Mouse (Mus musculus): ENCODE data around the gene Gm10142. TPM values are rescaled to one million over a fixed set of nuclear protein-coding genes. Genes with fewer than 3 reads are reported as not detected.
"Not testable (repeated sequence)": the region's sequence is repeated elsewhere in the genome, so short reads cannot be mapped to it uniquely, and the experiment has no call there.

Gene Gm10142
- polyA plus RNA-seq, 1 experiment, result not detected

GRCm38 (mm10) chr10:77752312-77752711 lies 36.7 kb downstream of the Gm10142 start:
- not testable (repeated sequence) for H3K36me3 ChIP-seq (ENCODE audit: control insufficient read depth, insufficient read depth, low read length, poor library complexity, severe bottlenecking); H3K4me1 ChIP-seq (ENCODE audit: control insufficient read depth, insufficient read depth, low read length); H3K9ac ChIP-seq (ENCODE audit: low read depth, poor library complexity, severe bottlenecking); H3K9me3 ChIP-seq (replicated peaks; ENCODE audit: control insufficient read depth, insufficient read depth, low read length, poor library complexity, severe bottlenecking); H3K27ac ChIP-seq (ENCODE audit: insufficient read depth, low read length); H3K4me3 ChIP-seq (ENCODE audit: low read depth, low read length); H3K27me3 ChIP-seq (ENCODE audit: control insufficient read depth, insufficient read depth, low read length, poor library complexity, severe bottlenecking)
- peak; percentile 39 for TF ChIP-seq CTCF (IDR thresholded peaks at IDR 0.05; ENCODE audit: low read depth, low read length)

GRCm38 (mm10) chr10:77753448-77753847 lies 37.8 kb downstream of the Gm10142 start:
- TF ChIP-seq CTCF (IDR thresholded peaks at IDR 0.05; ENCODE audit: low read depth, low read length) (no peak), POLR2A (IDR thresholded peaks at IDR 0.05; ENCODE audit: insufficient read depth, low read length) (no peak), EP300 (IDR thresholded peaks at IDR 0.05; ENCODE audit: insufficient read depth, low read depth, low read length) (no peak)
- Histone ChIP-seq H3K9ac (ENCODE audit: low read depth, poor library complexity, severe bottlenecking) (no peak overlapping the region), H3K27me3 (ENCODE audit: control insufficient read depth, insufficient read depth, low read length, poor library complexity, severe bottlenecking) (no peaks in the 10 kb centered on the region), H3K36me3 (ENCODE audit: control insufficient read depth, insufficient read depth, low read length, poor library complexity, severe bottlenecking) (no peaks in the 10 kb centered on the region), H3K9me3 (replicated peaks; ENCODE audit: control insufficient read depth, insufficient read depth, low read length, poor library complexity, severe bottlenecking) (no peaks in the 10 kb centered on the region), H3K4me1 (ENCODE audit: control insufficient read depth, insufficient read depth, low read length) (no peaks in the 10 kb centered on the region), H3K27ac (ENCODE audit: insufficient read depth, low read length) (no peak overlapping the region), H3K4me3 (ENCODE audit: low read depth, low read length) (no peak overlapping the region)

GRCm38 (mm10) chr10:77759582-77759981 lies 44.0 kb downstream of the Gm10142 start, which contains the start of gene Gm3233:
Gm3233 (minus strand) TSS chr10:77759682.
- H3K27ac ChIP-seq (ENCODE audit: insufficient read depth, low read length); H3K27me3 ChIP-seq (ENCODE audit: control insufficient read depth, insufficient read depth, low read length, poor library complexity, severe bottlenecking): not testable (repeated sequence)

More at GRCm38 (mm10) chr10:77759582-77759981, 44.0 kb downstream of the Gm10142 start, which contains the start of gene Gm3233:
- H3K4me3 ChIP-seq (ENCODE audit: low read depth, low read length); H3K4me1 ChIP-seq (ENCODE audit: control insufficient read depth, insufficient read depth, low read length); H3K36me3 ChIP-seq (ENCODE audit: control insufficient read depth, insufficient read depth, low read length, poor library complexity, severe bottlenecking); H3K9me3 ChIP-seq (replicated peaks; ENCODE audit: control insufficient read depth, insufficient read depth, low read length, poor library complexity, severe bottlenecking); H3K9ac ChIP-seq (ENCODE audit: low read depth, poor library complexity, severe bottlenecking): not testable (repeated sequence)

Other genes with a start within 250 kb of the Gm10142 start
- gene Fam207a, start 200.0 kb upstream of the Gm10142 start, polyA plus RNA-seq (2011; ENCODE audit: insufficient read depth, insufficient read length, low read depth, missing spikeins), result 23.2 and 24.3 TPM in 2 replicates
- gene Itgb2, start 185.6 kb upstream of the Gm10142 start, polyA plus RNA-seq (2011; ENCODE audit: insufficient read depth, insufficient read length, low read depth, missing spikeins), result 0.61 and 0.82 TPM in 2 replicates
- 83.2 and 89.6 TPM in 2 replicates for gene Pttg1ip, start 134.1 kb upstream of the Gm10142 start, polyA plus RNA-seq (2011; ENCODE audit: insufficient read depth, insufficient read length, low read depth, missing spikeins)
- 218 and 242 TPM in 2 replicates for gene Sumo3, start 109.7 kb upstream of the Gm10142 start, polyA plus RNA-seq (2011; ENCODE audit: insufficient read depth, insufficient read length, low read depth, missing spikeins)
- 50.7 and 57.6 TPM in 2 replicates for gene Gm49325, start 109.6 kb upstream of the Gm10142 start, polyA plus RNA-seq (2011; ENCODE audit: insufficient read depth, insufficient read length, low read depth, missing spikeins)
- 40.2 and 43.2 TPM in 2 replicates for gene Ube2g2, start 93.5 kb upstream of the Gm10142 start, polyA plus RNA-seq (2011; ENCODE audit: insufficient read depth, insufficient read length, low read depth, missing spikeins)
- 0.91 and 1.2 TPM in 2 replicates for gene Tspear, start 29.2 kb upstream of the Gm10142 start, polyA plus RNA-seq (2011; ENCODE audit: insufficient read depth, insufficient read length, low read depth, missing spikeins)
- not detected in 2 replicates for gene Gm19402, start 25.1 kb upstream of the Gm10142 start, polyA plus RNA-seq (2011; ENCODE audit: insufficient read depth, insufficient read length, low read depth, missing spikeins)
- not detected in 2 replicates for gene Gm9508, start 18.6 kb upstream of the Gm10142 start, polyA plus RNA-seq (2011; ENCODE audit: insufficient read depth, insufficient read length, low read depth, missing spikeins)
- not detected in 2 replicates for gene Gm10272, start 9.2 kb upstream of the Gm10142 start, polyA plus RNA-seq (2011; ENCODE audit: insufficient read depth, insufficient read length, low read depth, missing spikeins)
- gene Gm10024, start 4.3 kb upstream of the Gm10142 start, polyA plus RNA-seq (2011; ENCODE audit: insufficient read depth, insufficient read length, low read depth, missing spikeins), result not detected in 2 replicates
- gene Krtap12-1, start 4.8 kb downstream of the Gm10142 start, polyA plus RNA-seq (2011; ENCODE audit: insufficient read depth, insufficient read length, low read depth, missing spikeins), result not detected in 2 replicates
- not detected in 2 replicates for gene Gm10100, start 10.7 kb downstream of the Gm10142 start, polyA plus RNA-seq (2011; ENCODE audit: insufficient read depth, insufficient read length, low read depth, missing spikeins)
- not detected in 2 replicates for gene Gm18596, start 26.8 kb downstream of the Gm10142 start, polyA plus RNA-seq (2011; ENCODE audit: insufficient read depth, insufficient read length, low read depth, missing spikeins)
- gene Gm9736, start 35.5 kb downstream of the Gm10142 start, polyA plus RNA-seq (2011; ENCODE audit: insufficient read depth, insufficient read length, low read depth, missing spikeins), result not detected in 2 replicates
- not detected in 2 replicates for gene Gm3233, start 43.9 kb downstream of the Gm10142 start, polyA plus RNA-seq (2011; ENCODE audit: insufficient read depth, insufficient read length, low read depth, missing spikeins)
- not detected in 2 replicates for gene Gm3238, start 55.5 kb downstream of the Gm10142 start, polyA plus RNA-seq (2011; ENCODE audit: insufficient read depth, insufficient read length, low read depth, missing spikeins)
- gene Gm7138, start 61.1 kb downstream of the Gm10142 start, polyA plus RNA-seq (2011; ENCODE audit: insufficient read depth, insufficient read length, low read depth, missing spikeins), result not detected in 2 replicates
- gene Gm3250, start 66.7 kb downstream of the Gm10142 start, polyA plus RNA-seq (2011; ENCODE audit: insufficient read depth, insufficient read length, low read depth, missing spikeins), result not detected in 2 replicates
- gene Gm7137, start 72.4 kb downstream of the Gm10142 start, polyA plus RNA-seq (2011; ENCODE audit: insufficient read depth, insufficient read length, low read depth, missing spikeins), result not detected in 2 replicates
- not detected in 2 replicates for gene Gm9639, start 79.3 kb downstream of the Gm10142 start, polyA plus RNA-seq (2011; ENCODE audit: insufficient read depth, insufficient read length, low read depth, missing spikeins)
- gene Gm19668, start 83.3 kb downstream of the Gm10142 start, polyA plus RNA-seq (2011; ENCODE audit: insufficient read depth, insufficient read length, low read depth, missing spikeins), result not detected in 2 replicates
- gene Gm9507, start 96.0 kb downstream of the Gm10142 start, polyA plus RNA-seq (2011; ENCODE audit: insufficient read depth, insufficient read length, low read depth, missing spikeins), result not detected in 2 replicates
- gene Gm2696, start 98.9 kb downstream of the Gm10142 start, polyA plus RNA-seq (2011; ENCODE audit: insufficient read depth, insufficient read length, low read depth, missing spikeins), result not detected in 2 replicates
- gene Krtap10-4, start 111.3 kb downstream of the Gm10142 start, polyA plus RNA-seq (2011; ENCODE audit: insufficient read depth, insufficient read length, low read depth, missing spikeins), result not detected in 2 replicates
- not detected in 2 replicates for gene Krtap10-10, start 120.1 kb downstream of the Gm10142 start, polyA plus RNA-seq (2011; ENCODE audit: insufficient read depth, insufficient read length, low read depth, missing spikeins)
- gene Gm36176, start 131.0 kb downstream of the Gm10142 start, polyA plus RNA-seq (2011; ENCODE audit: insufficient read depth, insufficient read length, low read depth, missing spikeins), result not detected in 2 replicates
- gene Gm10318, start 137.1 kb downstream of the Gm10142 start, polyA plus RNA-seq (2011; ENCODE audit: insufficient read depth, insufficient read length, low read depth, missing spikeins), result not detected in 2 replicates
- gene Gm3285, start 146.2 kb downstream of the Gm10142 start, polyA plus RNA-seq (2011; ENCODE audit: insufficient read depth, insufficient read length, low read depth, missing spikeins), result not detected in 2 replicates
- gene Lrrc3, start 186.7 kb downstream of the Gm10142 start, polyA plus RNA-seq (2011; ENCODE audit: insufficient read depth, insufficient read length, low read depth, missing spikeins), result 5.6 and 6.3 TPM in 2 replicates

Measured in ES-Bruce4 (cell line).